Mouse (Mus musculus): ENCODE data around the gene Tmem121.
"Not testable (repeated sequence)": the region's sequence is repeated elsewhere in the genome, so short reads cannot be mapped to it uniquely, and the experiment has no call there.

DNA sequence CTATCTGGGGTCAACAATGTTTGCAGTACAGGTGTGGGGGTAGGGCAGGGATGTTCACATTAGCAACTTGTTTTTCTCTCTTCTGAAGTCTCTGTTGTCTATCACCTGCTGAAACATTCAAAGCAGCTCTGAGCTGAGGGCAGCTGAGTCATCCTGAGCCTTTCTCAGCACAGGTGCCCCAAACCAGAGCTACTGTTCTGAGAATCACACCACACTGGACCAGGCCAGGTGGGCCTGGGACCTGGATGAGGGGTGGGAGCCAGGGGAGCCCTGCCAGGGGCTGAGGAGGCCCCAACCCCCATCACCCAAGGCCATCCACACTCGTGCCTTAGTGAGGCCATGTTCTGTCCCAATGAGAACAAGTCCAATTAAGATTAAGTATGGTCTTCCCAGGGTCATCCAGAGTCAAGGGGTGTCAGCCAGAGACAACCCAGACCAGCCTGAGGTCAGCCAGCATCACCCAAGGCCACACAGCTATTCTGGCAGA is 46.6 kb downstream of the Tmem121 start:
- TF ChIP-seq GATA1 (IDR thresholded peaks at IDR 0.05; ENCODE audit: borderline replicate concordance, low read length); FLI1 (IDR thresholded peaks at IDR 0.05; ENCODE audit: low read length): not testable (repeated sequence)
